Mouse (Mus musculus) v-Abl transformed pro-B cells (cell line): ENCODE data around the gene Gm16867.
"Not testable (repeated sequence)": the region's sequence is repeated elsewhere in the genome, so short reads cannot be mapped to it uniquely, and the experiment has no call there.

Experiments
- in situ Hi-C, 2 experiments: fragments of 400-800 bp; cut with MboI; formaldehyde crosslinking; loops; one replicate each; pipeline ENCODE4 v1.15.1; 2025; ENCODE audit not compliant: unreplicated experiment in 2 of 2

Gene Gm16867

GRCm38 (mm10) chr14:69467612-69468366, 35.4 kb downstream of the Gm16867 start:
- in situ Hi-C loops = not testable (repeated sequence)

GRCm38 (mm10) chr14:69464465-69464864, 38.7 kb downstream of the Gm16867 start:
- in situ Hi-C loops = not testable (repeated sequence)

DNA sequence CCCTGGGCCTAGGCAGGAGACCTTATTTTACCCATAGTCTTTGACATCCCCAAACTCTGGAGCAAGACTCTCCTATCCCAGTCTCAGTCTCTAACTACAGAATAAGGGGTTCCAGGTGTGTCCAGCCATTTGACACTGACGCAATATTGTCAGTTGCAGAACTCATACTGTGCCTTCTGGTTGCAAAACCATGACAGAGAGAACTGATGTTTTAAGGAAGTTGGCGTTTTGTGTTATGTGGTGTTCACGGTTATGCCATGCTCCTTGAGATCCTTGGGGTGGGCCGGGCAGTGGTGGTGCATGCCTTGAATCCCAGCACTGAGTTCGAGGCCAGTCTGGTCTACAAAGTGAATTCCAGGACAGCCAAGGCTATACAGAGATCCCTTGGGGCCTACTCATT, 45.5 kb downstream of the Gm16867 start:
- in situ Hi-C loops = not testable (repeated sequence)

DNA sequence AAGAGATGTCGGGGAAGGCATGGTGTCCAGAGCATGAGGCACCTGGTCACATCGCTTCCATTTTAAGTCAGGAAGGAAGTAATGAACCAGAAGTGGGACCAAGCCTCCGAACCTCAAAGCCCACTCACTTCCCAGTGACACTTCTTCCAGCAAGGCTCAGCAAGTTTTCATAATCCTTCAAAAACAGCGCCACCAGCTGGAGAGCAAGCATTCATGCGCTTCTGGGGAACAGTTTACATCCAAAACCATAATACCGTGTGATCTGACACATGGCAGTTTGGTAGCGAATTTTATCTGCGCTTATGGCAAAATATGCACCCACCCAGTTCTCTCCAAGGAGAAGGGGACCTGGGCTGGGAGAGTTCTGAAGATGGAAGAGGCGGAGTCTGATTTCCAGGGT, 48.5 kb downstream of the Gm16867 start:
- in situ Hi-C loops = not testable (repeated sequence)

DNA sequence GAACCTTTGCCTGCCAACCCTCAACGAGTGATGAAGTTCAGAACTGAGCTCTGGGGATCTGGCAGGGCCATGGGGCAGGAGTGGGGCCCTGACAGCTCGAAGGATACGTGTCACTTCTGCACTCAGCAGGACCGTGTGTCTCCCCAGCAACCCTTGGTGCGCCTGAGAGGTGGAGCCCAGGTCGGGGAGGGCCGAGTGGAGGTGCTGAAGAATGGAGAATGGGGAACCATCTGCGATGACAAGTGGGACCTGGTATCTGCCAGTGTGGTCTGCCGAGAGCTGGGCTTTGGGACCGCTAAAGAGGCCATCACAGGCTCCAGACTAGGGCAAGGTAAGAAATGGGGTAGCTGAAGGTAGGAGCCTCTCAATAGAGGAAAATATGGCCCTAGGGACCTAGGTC, 54.3 kb downstream of the Gm16867 start:
- in situ Hi-C loops = not testable (repeated sequence)

- in situ Hi-C loops = not testable (repeated sequence)
Observed at GRCm38 (mm10) chr14:69447006-69447405, 56.2 kb downstream of the Gm16867 start.

DNA sequence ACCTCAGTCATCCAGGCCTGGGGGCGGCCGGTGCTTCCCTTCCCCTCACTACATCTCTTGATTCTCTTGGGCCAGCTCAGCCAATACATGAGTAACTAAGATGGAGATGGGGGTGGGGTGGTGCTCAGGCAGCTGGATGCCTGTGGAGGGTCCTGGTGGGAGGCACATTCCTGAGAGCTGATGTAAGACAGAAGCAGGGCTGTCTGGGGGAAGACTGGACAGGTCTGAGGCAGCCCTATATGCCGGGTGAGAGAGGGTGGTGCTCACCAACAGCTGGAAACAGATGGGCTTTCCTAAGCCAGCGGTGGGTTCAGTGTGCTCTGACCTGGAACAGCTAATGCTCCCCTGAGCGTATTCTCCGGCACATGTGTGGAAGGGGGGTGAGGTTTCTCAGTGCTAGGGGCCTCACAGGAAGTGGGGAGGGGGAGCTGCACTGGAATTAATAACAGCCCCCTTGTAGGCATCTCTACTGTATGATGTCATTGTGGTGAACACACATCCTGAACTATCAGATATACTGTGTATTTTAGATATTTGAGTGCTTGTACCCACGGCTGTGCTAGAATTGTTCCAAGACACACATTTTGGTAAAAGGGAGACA, 60.0 kb downstream of the Gm16867 start:
- in situ Hi-C loops = not testable (repeated sequence)

- in situ Hi-C loops = not testable (repeated sequence)
Observed at GRCm38 (mm10) chr14:69440955-69441354, 62.2 kb downstream of the Gm16867 start.

GRCm38 (mm10) chr14:69438678-69439214, 64.4 kb downstream of the Gm16867 start:
- in situ Hi-C loops = not testable (repeated sequence)

DNA sequence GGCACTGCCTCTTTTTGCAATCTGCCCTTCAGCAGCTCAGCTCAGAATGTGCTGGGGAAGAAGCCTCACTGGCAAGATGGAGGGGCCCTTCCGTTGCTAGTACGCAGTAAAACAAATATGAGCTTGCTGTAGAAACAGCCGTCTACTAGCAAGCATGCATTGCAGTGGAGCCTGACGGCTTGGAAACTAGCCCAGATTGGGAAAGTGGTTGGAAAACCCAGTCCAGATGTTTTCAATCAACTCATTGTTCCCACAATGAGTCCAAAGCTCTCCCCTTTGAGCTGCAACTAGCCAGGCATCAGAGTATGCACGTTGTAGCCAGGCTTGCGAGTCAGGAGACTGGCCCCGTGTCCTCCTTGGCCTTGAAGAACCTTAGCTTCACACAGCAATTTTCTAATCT, 82.2 kb downstream of the Gm16867 start:
- in situ Hi-C loops = not testable (repeated sequence)

DNA sequence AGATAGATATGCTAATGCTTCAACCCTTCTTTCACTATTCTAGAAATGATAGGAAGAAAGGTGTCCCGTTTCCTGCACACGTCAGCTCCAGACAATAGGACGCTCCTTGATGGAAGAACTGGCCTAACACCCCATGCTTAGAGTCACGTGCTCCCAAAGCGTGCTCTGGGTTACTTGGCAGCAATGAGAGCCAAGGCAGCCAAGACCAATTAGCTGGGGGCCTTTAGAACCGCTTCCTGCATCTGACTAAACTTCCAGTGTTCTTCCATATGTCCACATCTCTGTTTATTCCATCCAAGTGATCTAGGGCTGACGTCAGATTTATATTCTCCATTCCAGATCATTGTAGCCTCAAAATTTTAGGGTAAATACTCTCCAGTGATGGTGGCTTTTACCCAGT, 85.6 kb downstream of the Gm16867 start:
- in situ Hi-C loops = not testable (repeated sequence)
